Mouse (Mus musculus) neural tube, embryonic 14.5 days (tissue): ENCODE results near the gene Ap3b1. TPM values are rescaled to one million over a fixed set of nuclear protein-coding genes. Genes with fewer than 3 reads are reported as not detected.

Source experiments
- microRNA-seq: library from miRNA; unstranded; fragments of <30 nt; microRNA quantifications from one replicate; pipeline ENCODE4, GENCODE M21; 2016
- polyA plus RNA-seq: library from polyadenylated mRNA; unstranded; fragments of >200 nt; fragmentation: Nextera tagmentation; extraction: Ambion mirVana; gene quantifications from 2 replicates; pipeline ENCODE4 v1.2.1, GENCODE M21; 2014

The Ap3b1 gene
- polyA plus RNA-seq, 1 experiment from 2014 or later, result 29.7 TPM

Small RNA genes lying within 50 kb of the gene (microRNA-seq; reads per million reads assigned to microRNA genes)
- not detected for gene Gm25109

Other genes with a start within 250 kb of the Ap3b1 start
- gene Scamp1, start 73.1 kb upstream of the Ap3b1 start, polyA plus RNA-seq, result 181 and 182 TPM in 2 replicates